ENCODE assay signal across 22 mouse cellular contexts in the genomic region with DNA sequence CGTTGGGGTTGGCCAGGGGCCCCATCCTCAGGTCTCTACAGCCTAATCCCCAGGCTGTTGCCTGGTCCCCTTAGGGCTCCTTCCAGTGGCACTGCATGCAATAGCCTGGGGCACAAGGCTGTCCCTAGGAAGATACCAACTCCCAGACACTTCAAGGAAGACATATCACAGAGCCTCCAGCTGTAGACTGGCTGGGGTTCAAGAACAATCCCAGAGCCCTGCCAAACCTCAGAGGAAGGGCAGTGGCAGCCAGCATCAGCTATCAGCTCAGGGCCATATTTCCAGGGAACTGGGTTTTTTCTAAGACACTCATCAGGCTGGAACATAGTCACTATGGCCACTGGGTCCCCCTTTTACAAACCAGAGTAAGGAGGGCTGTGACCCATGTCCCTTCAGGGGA. TPM values are rescaled to one million over a fixed set of nuclear protein-coding genes. Genes with fewer than 3 reads are reported as not detected.
DNase-seq lines count a peak whose midpoint lies in the region; TF ChIP-seq lines count a peak whose summit lies in the region.
"Had no signal": no experiment of that assay in that cellular context is flagged by ENCODE, and none has a peak within 500 bp of the region (broad histone marks: within the 10 kb centered on the region; RNA-seq: fewer than 3 reads in every experiment).

No protein-coding gene starts in this region.

- H3K4me1 ChIP-seq in liver, adult 2 months (ENCODE audit: control insufficient read depth, insufficient read depth, low read length) = peaks cover 67% of the 10 kb centered on the region
- H3K4me1 ChIP-seq: forebrain, embryonic 12.5 days; neural tube, embryonic 12.5 days had no signal

- H3K27me3 ChIP-seq in liver, adult 2 months (ENCODE audit: control insufficient read depth, insufficient read depth, low read length) = no peaks in the 10 kb centered on the region
- H3K27me3 ChIP-seq: embryonic facial prominence, embryonic 13.5 days; forebrain, embryonic 12.5 days; liver, embryonic 15.5 days; megakaryocyte, embryonic 14.5 days; midbrain, embryonic 15.5 days; neural tube, embryonic 12.5 days had no signal

- no peak overlapping the region for H3K9ac ChIP-seq in liver, adult 2 months (ENCODE audit: low read depth, low read length)
- H3K9ac ChIP-seq: embryonic facial prominence, embryonic 13.5 days; forebrain, embryonic 12.5 days; hindbrain, embryonic 14.5 days; liver, embryonic 15.5 days; midbrain, embryonic 15.5 days; neural tube, embryonic 12.5 days had no signal

- WGBS in liver, adult 2 months = 24% methylated on average over 1 of the region's 1 CpGs

- no peak overlapping the region for H3K4me3 ChIP-seq in liver, adult 2 months (ENCODE audit: insufficient read depth, low read depth, low read length)
- H3K4me3 ChIP-seq: embryonic facial prominence, embryonic 13.5 days; erythroblast, embryonic 14.5 days; forebrain, embryonic 12.5 days; liver, embryonic 15.5 days; midbrain, embryonic 15.5 days; neural tube, embryonic 12.5 days had no signal

- no peaks in the 10 kb centered on the region for H3K36me3 ChIP-seq in liver, adult 2 months (ENCODE audit: control insufficient read depth, insufficient read depth, low read length)
- H3K36me3 ChIP-seq: embryonic facial prominence, embryonic 13.5 days; forebrain, embryonic 12.5 days; midbrain, embryonic 15.5 days; neural tube, embryonic 12.5 days had no signal

- no peak for TF ChIP-seq POLR2A in liver, adult 2 months (IDR thresholded peaks at IDR 0.05; ENCODE audit: extremely low read depth, insufficient read depth, low read length)

- H3K79me2 ChIP-seq in liver, adult 2 months (ENCODE audit: control insufficient read depth, insufficient read depth, low read length) = peaks cover 25% of the 10 kb centered on the region

- 0 out of 2 replicates have a peak overlapping the region, but pooled peaks have one; percentile 4 for H3K27ac ChIP-seq in liver, adult 2 months (replicated peaks; ENCODE audit: insufficient read depth, low read depth, low read length)
- H3K27ac ChIP-seq: embryonic facial prominence, embryonic 13.5 days; forebrain, embryonic 12.5 days; hindbrain, embryonic 14.5 days; kidney, postnatal 0 days; liver, embryonic 15.5 days; midbrain, embryonic 15.5 days; neural tube, embryonic 12.5 days had no signal

- peak; percentile 62 for DNase-seq in adrenal gland, adult (ENCODE audit: inconsistent age in 2 of 2, low spot score in 1 of 2)
- DNase-seq in adrenal gland, postnatal 25 days = no peak
- no peak for DNase-seq in liver, adult 2 months (ENCODE audit: extremely low read depth, low read depth, low spot score)
- DNase-seq in liver = no peak
- DNase-seq in ovary, postnatal 36 days (ENCODE audit: low spot score) = peak; percentile 45
- DNase-seq in ovary, postnatal 14 days (ENCODE audit: low spot score) = no peak
- no peak for DNase-seq in gastrocnemius, postnatal 25 days
- DNase-seq: cerebellum, adult 11-12 months; embryo, embryonic 11 days; heart, postnatal 4 days; kidney, adult 18-20 months; thymus, adult 18-20 months; thymus, postnatal 36 days had no signal

- TF ChIP-seq CTCF in liver, adult 2 months (IDR thresholded peaks at IDR 0.05; ENCODE audit: low read depth, low read length) = no peak

RNA-seq across cellular contexts. Expression of a gene that starts 25.8 kb away (rescaled TPM):
- 1,988 and 2,596 TPM in 2 replicates for total RNA-seq in adrenal gland, postnatal 25 days (2021)
- 72.4 and 108 TPM in 2 replicates for total RNA-seq in liver, adult 2 months (2014; rRNA removed)
- 189 and 223 TPM in 2 replicates for polyA plus RNA-seq in liver, adult 2 months (2012; rRNA removed)
- total RNA-seq in gastrocnemius, postnatal 25 days (2021) = 10 to 100 TPM; 11.7 to 25.2 TPM

Comparison
In these comparisons a context has a peak if more than half of its experiments do, and no peak if none do; other contexts are left out.
1. DNase-seq: peak in adrenal gland, adult (2 of 2) and ovary, postnatal 36 days (single experiment); none in adrenal gland, postnatal 25 days (single experiment), liver, adult 2 months (single experiment), liver (single experiment), ovary, postnatal 14 days (single experiment) and gastrocnemius, postnatal 25 days (single experiment).
2. RNA of a gene that starts 25.8 kb away (total RNA-seq): 1,988 to 2,596 TPM in adrenal gland, postnatal 25 days; 72.4 to 108 TPM in liver, adult 2 months and 11.7 to 25.2 TPM in gastrocnemius, postnatal 25 days; every median in the first group is over 10 times any median in the second.